9 mouse cellular contexts compared by ENCODE assay signal in genomic region chr2:180641576-180642554, GRCm38 (mm10). TPM values are rescaled to one million over a fixed set of nuclear protein-coding genes. Genes with fewer than 3 reads are reported as not detected.
DNase-seq lines count a peak whose midpoint lies in the region; ATAC-seq lines count a peak whose summit lies in the region.
"Had no signal": no experiment of that assay in that cellular context is flagged by ENCODE, and none has a peak within 500 bp of the region (broad histone marks: within the 10 kb centered on the region; RNA-seq: fewer than 3 reads in every experiment).

No protein-coding gene starts in this region.

- peak overlapping the region; percentile 58 for H3K4me2 ChIP-seq in heart, embryonic 11.5 days
- H3K4me2 ChIP-seq in hindbrain, embryonic 13.5 days = peak overlapping the region; percentile 53
- H3K4me2 ChIP-seq in midbrain, embryonic 12.5 days (replicated peaks) = peak overlapping the region; percentile 45

- peaks cover 15% of the 10 kb centered on the region for H3K9me3 ChIP-seq in heart, embryonic 11.5 days (replicated peaks; ENCODE audit: control insufficient read depth, low read length)
- H3K9me3 ChIP-seq in hindbrain, embryonic 13.5 days = peaks cover 20% of the 10 kb centered on the region
- H3K9me3 ChIP-seq in midbrain, embryonic 12.5 days = peaks cover 17% of the 10 kb centered on the region

- H3K4me1 ChIP-seq in heart, embryonic 11.5 days (ENCODE audit: control insufficient read depth, insufficient read depth, low read length) = no peaks in the 10 kb centered on the region
- peaks cover 6% of the 10 kb centered on the region; the same call in 1 of the 2 replicates for H3K4me1 ChIP-seq in hindbrain, embryonic 13.5 days (replicated peaks)
- peaks cover 6% of the 10 kb centered on the region; the same call in 1 of the 2 replicates for H3K4me1 ChIP-seq in midbrain, embryonic 12.5 days

- no peak for DNase-seq in heart, postnatal 25 days (ENCODE audit: low spot score)
- DNase-seq in R1 (ENCODE audit: low read depth, low spot score) = peak; percentile 70
- no peak for DNase-seq in thymus, adult 18-20 months
- DNase-seq in thymus, postnatal 4 days = no peak

- H3K36me3 ChIP-seq in heart, embryonic 11.5 days (ENCODE audit: control insufficient read depth, insufficient read depth, low read length) = no peaks in the 10 kb centered on the region
- H3K36me3 ChIP-seq in hindbrain, embryonic 13.5 days = peaks cover 3% of the 10 kb centered on the region; the same call in 1 of the 2 replicates
- H3K36me3 ChIP-seq in midbrain, embryonic 12.5 days = 0 out of 2 replicates have a peak, but pooled peaks cover 5% of the 10 kb centered on the region

- no peak overlapping the region for H3K27ac ChIP-seq in heart, embryonic 11.5 days (ENCODE audit: low read depth, low read length)
- no peak overlapping the region for H3K27ac ChIP-seq in hindbrain, embryonic 13.5 days
- no peak overlapping the region for H3K27ac ChIP-seq in midbrain, embryonic 12.5 days (replicated peaks)

- peaks cover 44% of the 10 kb centered on the region for H3K27me3 ChIP-seq in heart, embryonic 11.5 days (ENCODE audit: control insufficient read depth, insufficient read depth, low read length)
- H3K27me3 ChIP-seq in hindbrain, embryonic 13.5 days = peaks cover 62% of the 10 kb centered on the region
- H3K27me3 ChIP-seq in midbrain, embryonic 12.5 days = peaks cover 49% of the 10 kb centered on the region

- ATAC-seq in heart, embryonic 11.5 days (replicated peaks; ENCODE audit: insufficient number of reproducible peaks, low FRiP score, low TSS enrichment) = peak; percentile 59; the same call in 1 of the 2 replicates
- ATAC-seq in hindbrain, embryonic 13.5 days (ENCODE audit: low FRiP score) = 0 out of 2 replicates have a peak, but pooled peaks have one; percentile 36
- ATAC-seq in midbrain, embryonic 12.5 days (ENCODE audit: low FRiP score, low read depth) = no peak
- ATAC-seq in monocyte, adult 5-6 weeks (replicated peaks; ENCODE audit: insufficient number of reproducible peaks, low FRiP score, low TSS enrichment, poor library complexity, severe bottlenecking) = no peak

- 0 out of 2 replicates have a peak overlapping the region, but pooled peaks have one; percentile 16 for H3K9ac ChIP-seq in heart, embryonic 11.5 days (ENCODE audit: low read depth, low read length)
- peak overlapping the region; percentile 43; the same call in 1 of the 2 replicates for H3K9ac ChIP-seq in hindbrain, embryonic 13.5 days
- H3K9ac ChIP-seq in midbrain, embryonic 12.5 days (replicated peaks) = no peak overlapping the region; the same call in 1 of the 2 replicates

- WGBS in heart, embryonic 11.5 days (ENCODE audit: insufficient replicate concordance) = 2% methylated on average over 98 of the region's 112 CpGs
- WGBS in hindbrain, embryonic 13.5 days = 4% methylated on average over 96 of the region's 112 CpGs
- WGBS in midbrain, embryonic 12.5 days = 2% methylated on average over 101 of the region's 112 CpGs

- peak overlapping the region; percentile 37 for H3K4me3 ChIP-seq in heart, embryonic 11.5 days (ENCODE audit: low read depth, low read length)
- H3K4me3 ChIP-seq in hindbrain, embryonic 13.5 days = peak overlapping the region; percentile 43
- peak overlapping the region; percentile 40 for H3K4me3 ChIP-seq in midbrain, embryonic 12.5 days

- intact Hi-C loops in heart, postnatal 25 days (cut with DNase I) = no loop called here

RNA-seq across cellular contexts. Expression of gene Tcfl5, which starts 0.6 kb away (rescaled TPM):
- polyA plus RNA-seq in heart, embryonic 11.5 days (2014; fragmentation: Nextera tagmentation; extraction: Ambion mirVana) = 0.07 and 0.32 TPM in 2 replicates
- under 1 TPM in 1 of 2 experiments, not detected in 1; 0.17 TPM for total RNA-seq in heart, postnatal 25 days (2021)
- polyA plus RNA-seq in hindbrain, embryonic 13.5 days (2015; fragmentation: Nextera tagmentation; extraction: Ambion mirVana) = 0.22 and 0.34 TPM in 2 replicates
- 0.24 TPM in 1 of 2 replicates, not detected in the other for polyA plus RNA-seq in midbrain, embryonic 12.5 days (2016; fragmentation: Nextera tagmentation; extraction: Ambion mirVana)
- 0.38 to 1.8 TPM in 2 of 3 replicates, not detected in the other for total RNA-seq in monocyte, adult 5-6 weeks (2017)
- total RNA-seq: megakaryocyte-erythroid progenitor cell, adult 5-6 weeks had no signal

RNA-seq across cellular contexts. Expression of gene Col9a3, which starts 44.3 kb away (rescaled TPM):
- polyA plus RNA-seq in heart, embryonic 11.5 days (2014; fragmentation: Nextera tagmentation; extraction: Ambion mirVana) = 24.5 and 25.0 TPM in 2 replicates
- total RNA-seq in heart, postnatal 25 days (2021) = under 1 TPM; 0.14 to 0.62 TPM
- 71.7 and 74.9 TPM in 2 replicates for polyA plus RNA-seq in hindbrain, embryonic 13.5 days (2015; fragmentation: Nextera tagmentation; extraction: Ambion mirVana)
- polyA plus RNA-seq in midbrain, embryonic 12.5 days (2016; fragmentation: Nextera tagmentation; extraction: Ambion mirVana) = 20.1 and 40.2 TPM in 2 replicates
- 0.95 to 4.8 TPM (median 2.3 TPM) in 3 replicates for total RNA-seq in monocyte, adult 5-6 weeks (2017)

RNA-seq across cellular contexts. Expression of gene Ogfr, which starts 52.8 kb away (rescaled TPM):
- polyA plus RNA-seq in heart, embryonic 11.5 days (2014; fragmentation: Nextera tagmentation; extraction: Ambion mirVana) = 68.2 and 70.7 TPM in 2 replicates
- 10 to 100 TPM; 33.0 to 34.3 TPM for total RNA-seq in heart, postnatal 25 days (2021)
- polyA plus RNA-seq in hindbrain, embryonic 13.5 days (2015; fragmentation: Nextera tagmentation; extraction: Ambion mirVana) = 85.8 and 86.2 TPM in 2 replicates
- polyA plus RNA-seq in midbrain, embryonic 12.5 days (2016; fragmentation: Nextera tagmentation; extraction: Ambion mirVana) = 98.9 and 109 TPM in 2 replicates
- total RNA-seq in monocyte, adult 5-6 weeks (2017) = 79.4 to 106 TPM (median 80.2 TPM) in 3 replicates

Comparison
In these comparisons a context has a peak if more than half of its experiments do, and no peak if none do; other contexts are left out.
1. ATAC-seq: peak in heart, embryonic 11.5 days (single experiment) and hindbrain, embryonic 13.5 days (single experiment); none in midbrain, embryonic 12.5 days (single experiment) and monocyte, adult 5-6 weeks (single experiment).
2. Peak in every context shown above with its lines, with median percentiles within 50 percentile points of each other: H3K4me2 ChIP-seq and H3K4me3 ChIP-seq.